Mouse (Mus musculus): ENCODE results near the gene Cpne5. TPM values are rescaled to one million over a fixed set of nuclear protein-coding genes. Genes with fewer than 3 reads are reported as not detected.

Gene Cpne5
- polyA plus RNA-seq, 1 experiment from 2014 or later, result 21.0 TPM

DNA sequence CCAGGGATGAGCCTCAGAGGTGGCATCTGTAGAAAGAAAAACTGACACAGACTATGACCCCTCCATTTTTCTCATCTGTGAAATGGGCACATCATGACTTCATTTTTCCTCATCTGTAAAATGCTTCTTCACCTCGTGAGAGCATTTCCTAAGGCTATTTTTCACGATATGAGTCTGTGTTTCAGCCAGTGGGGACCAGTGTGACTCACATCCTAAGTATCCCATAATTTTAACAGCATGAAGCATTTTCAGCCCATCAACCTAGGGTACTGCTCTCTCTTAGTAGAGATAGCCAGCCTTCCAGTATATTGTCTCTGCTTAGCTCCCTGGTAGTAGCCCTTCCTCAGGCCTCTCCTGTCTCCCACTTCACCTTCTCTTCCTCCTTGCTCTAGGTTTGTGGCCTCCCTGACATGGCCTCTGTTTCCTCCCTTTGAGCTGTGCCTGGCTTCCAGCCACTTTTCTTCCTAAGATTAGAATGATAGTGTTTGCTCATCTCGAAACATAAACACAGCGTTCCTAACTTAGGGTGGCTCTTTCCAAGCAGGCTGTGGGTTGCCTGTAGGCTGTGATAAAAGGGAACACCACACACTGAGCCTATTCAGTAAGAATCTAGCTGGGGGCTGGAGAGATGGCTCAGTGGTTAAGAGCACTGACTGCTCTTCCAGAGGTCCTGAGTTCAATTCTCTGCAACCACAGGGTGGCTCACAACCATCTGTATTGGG, 57.4 kb downstream of the Cpne5 start:
- H3K4me2 ChIP-seq, result no peak overlapping the region
- no peaks in the 10 kb centered on the region for H3K36me3 ChIP-seq
- H3K27ac ChIP-seq (replicated peaks), result peak overlapping the region; percentile 32; the same call in 1 of the 2 replicates
- peaks cover 59% of the 10 kb centered on the region for H3K4me1 ChIP-seq
- no peaks in the 10 kb centered on the region for H3K9me3 ChIP-seq
- ATAC-seq (ENCODE audit: extremely low read depth, insufficient number of reproducible peaks, low FRiP score, low TSS enrichment), result no peak
- 53% methylated on average over 4 of the region's 4 CpGs for WGBS
- H3K9ac ChIP-seq, result no peak overlapping the region
- 0 out of 2 replicates have a peak, but pooled peaks cover 3% of the 10 kb centered on the region for H3K27me3 ChIP-seq (replicated peaks)
- H3K4me3 ChIP-seq, result no peak overlapping the region

DNA sequence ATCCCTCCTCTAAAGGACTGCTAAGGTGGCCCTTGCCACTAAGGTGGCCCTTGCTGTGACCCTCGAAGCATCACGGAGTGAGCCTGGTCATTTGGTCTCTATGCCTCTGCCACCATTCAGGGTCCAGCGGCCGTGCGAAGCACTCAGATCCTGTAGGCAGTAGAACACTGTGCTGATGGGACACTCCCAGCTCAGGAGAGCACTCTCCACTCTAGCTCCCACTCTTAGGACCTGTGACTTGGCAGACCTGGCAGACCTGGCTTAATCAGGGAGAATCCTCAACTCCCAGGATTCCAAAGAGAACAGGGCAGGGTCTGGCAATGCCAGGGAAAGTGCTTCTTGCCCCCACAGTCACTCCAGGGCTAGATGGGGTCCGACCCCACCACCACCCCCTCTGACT, 58.0 kb downstream of the Cpne5 start:
- WGBS, result 83% methylated on average over 6 of the region's 6 CpGs
- Histone ChIP-seq H3K27me3 (replicated peaks) (0 out of 2 replicates have a peak, but pooled peaks cover 3% of the 10 kb centered on the region), H3K4me3 (no peak overlapping the region), H3K9ac (no peak overlapping the region), H3K27ac (replicated peaks) (peak overlapping the region; percentile 56; the same call in 1 of the 2 replicates), H3K36me3 (no peaks in the 10 kb centered on the region), H3K4me1 (peaks cover 55% of the 10 kb centered on the region), H3K4me2 (no peak overlapping the region), H3K9me3 (no peaks in the 10 kb centered on the region)
- ATAC-seq (ENCODE audit: extremely low read depth, insufficient number of reproducible peaks, low FRiP score, low TSS enrichment), result no peak

DNA sequence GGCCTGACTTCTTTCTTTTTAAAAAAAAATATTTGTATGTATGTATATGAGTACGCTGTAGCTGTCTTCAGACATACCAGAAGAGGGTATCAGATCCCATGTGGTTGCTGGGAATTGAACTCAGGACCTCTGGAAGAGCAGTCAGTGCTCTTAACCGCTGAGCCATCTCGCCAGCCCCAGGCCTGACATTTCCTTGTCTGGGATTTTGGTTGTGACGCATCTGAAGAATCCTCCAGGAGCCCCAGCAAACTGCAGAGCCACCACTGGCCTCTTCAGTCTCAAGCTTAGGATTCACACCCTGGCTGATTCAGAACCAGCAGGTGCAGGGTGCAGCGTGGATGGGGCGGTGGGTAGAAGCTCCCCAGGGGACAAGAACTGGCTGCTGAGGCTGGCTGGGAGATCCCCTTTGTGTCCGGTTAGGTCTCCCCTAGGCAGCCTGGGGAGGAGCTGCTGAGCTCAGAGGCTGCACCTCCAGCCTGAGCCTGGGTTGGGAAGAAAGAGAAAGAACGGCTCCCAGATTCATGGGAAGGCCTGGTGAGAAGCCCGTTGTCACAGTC, 59.4 kb downstream of the Cpne5 start:
- 0 out of 2 replicates have a peak, but pooled peaks cover 2% of the 10 kb centered on the region for H3K27me3 ChIP-seq (replicated peaks)
- H3K4me3 ChIP-seq, result no peak overlapping the region
- WGBS, result 70% methylated on average over 9 of the region's 9 CpGs
- no peak overlapping the region for H3K4me2 ChIP-seq
- ATAC-seq (ENCODE audit: extremely low read depth, insufficient number of reproducible peaks, low FRiP score, low TSS enrichment), result no peak
- no peaks in the 10 kb centered on the region for H3K9me3 ChIP-seq
- H3K36me3 ChIP-seq, result no peaks in the 10 kb centered on the region
- H3K4me1 ChIP-seq, result peaks cover 55% of the 10 kb centered on the region
- peak overlapping the region; percentile 49 for H3K27ac ChIP-seq (replicated peaks)
- peak overlapping the region; percentile 50; the same call in 1 of the 2 replicates for H3K9ac ChIP-seq

DNA sequence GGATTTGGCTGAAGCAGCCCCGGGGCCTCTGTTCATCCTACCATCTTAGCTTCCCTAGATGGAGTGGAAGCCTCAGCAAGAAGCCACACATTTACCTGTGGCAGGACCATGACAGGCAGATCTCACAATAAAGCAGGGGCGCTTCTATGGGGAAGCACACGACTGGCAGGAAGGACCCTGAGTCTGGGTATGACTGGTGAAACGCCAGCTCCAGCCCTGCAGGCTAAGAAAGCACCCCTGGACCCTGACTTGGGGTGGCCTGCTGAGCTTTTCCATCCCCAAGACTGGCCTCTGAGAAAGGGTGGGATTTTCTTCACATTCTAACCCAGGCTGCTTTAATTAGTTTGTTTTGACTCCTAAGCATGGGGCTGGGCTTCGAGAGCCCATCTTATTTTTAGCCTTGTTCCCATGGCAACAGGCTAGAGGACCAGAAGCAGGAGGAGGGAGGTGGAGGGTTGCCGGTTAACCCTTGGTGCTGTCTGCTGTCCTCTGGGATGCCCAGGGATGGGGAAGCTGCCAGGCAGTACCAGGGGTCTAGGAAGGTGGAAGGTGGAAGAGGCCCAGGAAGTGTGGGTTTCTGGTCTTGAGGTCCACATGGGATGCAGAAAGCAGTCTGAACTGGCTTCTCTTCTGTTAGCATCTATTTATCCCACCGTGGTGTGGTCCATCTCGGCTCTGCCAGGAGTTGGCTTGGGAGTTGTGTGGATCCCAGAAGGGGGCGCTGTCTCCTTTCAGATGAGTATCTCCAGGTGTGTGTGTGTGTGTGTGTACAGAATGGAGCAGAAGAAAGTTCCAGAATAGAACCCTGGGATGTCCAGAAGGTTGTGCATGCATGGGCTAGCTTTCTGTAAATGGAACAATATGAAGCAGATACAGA, 61.3 kb downstream of the Cpne5 start:
- Histone ChIP-seq H3K4me2 (peak overlapping the region; percentile 33), H3K4me1 (peaks cover 56% of the 10 kb centered on the region), H3K9me3 (no peaks in the 10 kb centered on the region), H3K9ac (peak overlapping the region; percentile 33), H3K36me3 (no peaks in the 10 kb centered on the region), H3K4me3 (no peak overlapping the region), H3K27me3 (replicated peaks) (no peaks in the 10 kb centered on the region), H3K27ac (replicated peaks) (no peak overlapping the region)
- 18% methylated on average over 9 of the region's 9 CpGs for WGBS
- ATAC-seq (ENCODE audit: extremely low read depth, insufficient number of reproducible peaks, low FRiP score, low TSS enrichment), result peak; percentile 34; the same call in 1 of the 2 replicates

DNA sequence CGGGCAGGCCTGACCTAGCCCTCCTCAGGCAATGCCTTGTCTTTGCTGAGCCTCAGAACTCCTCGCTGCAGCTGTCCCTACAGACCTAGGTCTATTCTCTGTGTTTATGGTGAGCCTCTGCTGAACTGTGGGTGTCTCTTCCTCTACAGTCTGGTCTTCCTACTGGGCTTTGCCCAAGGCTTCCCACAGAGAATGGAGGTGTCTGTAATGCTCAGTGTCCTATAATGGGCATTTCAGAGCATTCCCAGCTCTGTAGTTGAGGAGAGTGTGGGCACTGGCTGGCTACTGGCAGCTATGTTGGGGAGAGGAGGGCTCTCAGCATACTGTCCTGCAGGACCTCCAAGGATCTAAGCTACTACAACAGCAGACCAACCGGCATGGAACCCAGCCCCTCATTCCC, 62.3 kb downstream of the Cpne5 start:
- 0 out of 2 replicates have a peak overlapping the region, but pooled peaks have one; percentile 46 for H3K27ac ChIP-seq (replicated peaks)
- H3K4me1 ChIP-seq, result peaks cover 54% of the 10 kb centered on the region
- no peak overlapping the region for H3K4me3 ChIP-seq
- no peak overlapping the region for H3K4me2 ChIP-seq
- no peak overlapping the region; the same call in 1 of the 2 replicates for H3K9ac ChIP-seq
- H3K27me3 ChIP-seq (replicated peaks), result no peaks in the 10 kb centered on the region
- no peaks in the 10 kb centered on the region for H3K36me3 ChIP-seq
- WGBS, result 60% methylated on average over 3 of the region's 3 CpGs
- ATAC-seq (ENCODE audit: extremely low read depth, insufficient number of reproducible peaks, low FRiP score, low TSS enrichment), result no peak
- H3K9me3 ChIP-seq, result no peaks in the 10 kb centered on the region

- Histone ChIP-seq H3K27ac (replicated peaks) (no peak overlapping the region), H3K4me1 (peaks cover 32% of the 10 kb centered on the region), H3K9me3 (no peaks in the 10 kb centered on the region), H3K4me2 (no peak overlapping the region), H3K27me3 (replicated peaks) (0 out of 2 replicates have a peak, but pooled peaks cover 6% of the 10 kb centered on the region), H3K9ac (no peak overlapping the region), H3K36me3 (no peaks in the 10 kb centered on the region), H3K4me3 (no peak overlapping the region)
- WGBS, result 65% methylated on average over 8 of the region's 8 CpGs
- ATAC-seq (ENCODE audit: extremely low read depth, insufficient number of reproducible peaks, low FRiP score, low TSS enrichment), result no peak
Measured at GRCm38 (mm10) chr17:29173165-29173564, 64.8 kb downstream of the Cpne5 start.

DNA sequence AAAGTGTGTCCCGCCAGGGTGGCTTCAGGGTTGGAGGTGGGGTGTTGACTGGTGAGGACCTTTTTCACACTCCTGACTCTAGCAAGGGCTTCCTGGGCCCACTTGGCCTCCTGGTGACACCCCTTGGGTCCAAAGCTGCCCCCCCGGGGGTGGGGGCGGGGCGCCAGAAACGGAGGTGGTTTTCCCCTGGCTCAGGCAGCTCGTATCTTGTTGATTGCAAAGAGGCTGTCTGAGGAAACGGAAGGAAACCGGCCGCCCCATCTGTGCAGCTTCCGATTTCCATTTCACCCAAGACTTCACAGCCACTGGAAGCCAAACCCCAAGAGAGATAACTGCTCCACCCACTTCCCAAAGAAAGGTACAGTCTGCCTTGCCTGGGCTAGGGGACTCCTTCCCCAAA, 65.9 kb downstream of the Cpne5 start:
- Histone ChIP-seq H3K4me1 (peaks cover 30% of the 10 kb centered on the region), H3K27ac (replicated peaks) (no peak overlapping the region), H3K4me2 (no peak overlapping the region), H3K4me3 (no peak overlapping the region), H3K36me3 (no peaks in the 10 kb centered on the region), H3K27me3 (replicated peaks) (peaks cover 6% of the 10 kb centered on the region; the same call in 1 of the 2 replicates), H3K9ac (0 out of 2 replicates have a peak overlapping the region, but pooled peaks have one; percentile 14), H3K9me3 (no peaks in the 10 kb centered on the region)
- ATAC-seq (ENCODE audit: extremely low read depth, insufficient number of reproducible peaks, low FRiP score, low TSS enrichment), result no peak
- 19% methylated on average over 10 of the region's 10 CpGs for WGBS

- H3K27me3 ChIP-seq (replicated peaks), result peaks cover 6% of the 10 kb centered on the region; the same call in 1 of the 2 replicates
- H3K4me1 ChIP-seq, result peaks cover 30% of the 10 kb centered on the region
- no peaks in the 10 kb centered on the region for H3K36me3 ChIP-seq
- no peak overlapping the region for H3K4me2 ChIP-seq
- 21% methylated on average over 14 of the region's 14 CpGs for WGBS
- no peak for ATAC-seq (ENCODE audit: extremely low read depth, insufficient number of reproducible peaks, low FRiP score, low TSS enrichment)
- no peak overlapping the region for H3K4me3 ChIP-seq
- no peaks in the 10 kb centered on the region for H3K9me3 ChIP-seq
- H3K9ac ChIP-seq, result no peak overlapping the region
- no peak overlapping the region for H3K27ac ChIP-seq (replicated peaks)
Measured at GRCm38 (mm10) chr17:29171001-29171772, 66.8 kb downstream of the Cpne5 start.

GRCm38 (mm10) chr17:29170431-29171000, 67.5 kb downstream of the Cpne5 start:
- Histone ChIP-seq H3K4me1 (peaks cover 30% of the 10 kb centered on the region), H3K4me2 (no peak overlapping the region), H3K9me3 (no peaks in the 10 kb centered on the region), H3K36me3 (no peaks in the 10 kb centered on the region), H3K4me3 (no peak overlapping the region), H3K27me3 (replicated peaks) (peaks cover 7% of the 10 kb centered on the region; the same call in 1 of the 2 replicates), H3K9ac (no peak overlapping the region), H3K27ac (replicated peaks) (no peak overlapping the region)
- no peak for ATAC-seq (ENCODE audit: extremely low read depth, insufficient number of reproducible peaks, low FRiP score, low TSS enrichment)
- WGBS, result 74% methylated on average over 14 of the region's 14 CpGs

DNA sequence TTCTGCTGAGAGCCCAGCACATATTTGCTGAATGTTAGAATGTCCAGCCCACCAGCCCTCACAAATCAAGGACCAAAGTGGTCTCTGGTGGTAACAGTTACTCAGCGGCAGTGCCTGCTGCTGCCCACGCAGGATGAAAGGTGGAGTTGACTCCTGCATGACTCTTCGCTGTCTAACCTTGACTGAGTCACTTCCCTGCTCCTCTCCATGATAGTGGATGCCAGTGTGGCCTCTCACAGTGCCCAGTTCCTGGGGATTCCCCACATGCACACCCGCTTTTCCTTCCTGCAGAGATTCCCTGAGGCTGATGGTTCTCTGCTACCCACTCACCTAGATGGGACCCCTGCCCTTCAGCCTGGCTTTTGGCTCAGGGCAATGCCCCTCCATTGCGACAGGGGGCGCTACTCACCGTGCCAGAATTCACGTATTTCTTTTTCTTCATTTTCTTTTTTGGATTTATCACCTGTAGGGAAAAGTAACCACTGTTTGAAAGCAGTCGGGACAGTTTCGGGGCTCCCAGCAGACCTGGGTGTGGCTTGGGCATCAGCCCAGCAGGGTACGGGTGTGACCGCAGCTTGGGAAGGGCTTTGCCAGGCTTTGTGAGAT, 68.9 kb downstream of the Cpne5 start:
- no peaks in the 10 kb centered on the region for H3K36me3 ChIP-seq
- peaks cover 12% of the 10 kb centered on the region for H3K27me3 ChIP-seq (replicated peaks)
- no peak overlapping the region for H3K27ac ChIP-seq (replicated peaks)
- 68% methylated on average over 12 of the region's 12 CpGs for WGBS
- H3K4me3 ChIP-seq, result no peak overlapping the region
- H3K4me1 ChIP-seq, result peaks cover 43% of the 10 kb centered on the region
- no peak overlapping the region for H3K9ac ChIP-seq
- no peak for ATAC-seq (ENCODE audit: extremely low read depth, insufficient number of reproducible peaks, low FRiP score, low TSS enrichment)
- H3K4me2 ChIP-seq, result no peak overlapping the region
- no peaks in the 10 kb centered on the region for H3K9me3 ChIP-seq

All from heart, embryonic 13.5 days (tissue).